Mouse (Mus musculus) E14TG2a.4 (cell line): ENCODE data around the gene Lrrk1.

Experiments
- CTCF ChIP-seq: conservative IDR thresholded peaks from 2 replicates; pipeline ENCODE4 v1.5.1; 2014; ENCODE audit warnings: low read length
- NANOG ChIP-seq: IDR thresholded peaks from 2 replicates; pipeline ENCODE4 v1.6.1; 2014; ENCODE audit warnings: borderline replicate concordance, low read length, mixed read lengths
- POU5F1 ChIP-seq: IDR thresholded peaks from 2 replicates; pipeline ENCODE4 v1.6.1; 2014; ENCODE audit warnings: low read length, borderline replicate concordance

DNA sequence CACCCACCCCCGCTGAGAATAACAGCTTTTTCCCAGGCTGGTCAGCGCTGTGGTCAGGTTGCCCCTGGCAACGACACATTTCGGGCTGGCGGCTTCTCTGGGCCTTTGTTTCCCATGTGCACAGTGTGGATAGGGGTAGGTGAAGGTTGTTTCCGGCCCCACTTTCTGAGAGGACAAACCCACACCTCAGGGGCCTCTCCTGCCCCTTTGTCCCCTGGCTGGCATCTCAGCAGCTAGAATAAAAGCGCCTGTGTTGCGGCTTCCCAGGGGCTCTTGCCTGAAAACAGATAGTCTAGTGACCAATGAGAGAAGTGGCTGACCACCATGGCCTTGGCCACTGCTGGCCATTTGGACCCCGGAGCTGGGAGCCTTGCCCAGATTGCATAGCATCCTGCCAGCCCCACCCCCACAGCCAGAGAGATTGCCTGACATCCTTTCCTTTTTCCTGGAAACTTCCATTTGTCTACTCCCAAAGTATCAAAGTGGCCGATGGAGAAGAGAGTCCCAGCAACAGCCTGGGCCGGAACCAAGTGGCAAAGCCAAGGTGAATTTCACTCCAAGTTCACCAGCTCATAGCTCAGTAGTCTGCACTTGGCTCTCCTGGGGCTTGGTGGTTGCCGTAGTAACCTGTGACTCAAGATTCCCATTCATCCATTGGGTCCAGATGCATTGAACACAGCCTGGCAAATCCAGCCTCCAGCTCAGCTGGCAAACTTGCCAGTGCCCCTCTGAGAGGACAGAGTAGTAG, 140.7 kb downstream of the Lrrk1 start:
- TF ChIP-seq CTCF (no peak), POU5F1 (no peak), NANOG (no peak)
